26 mouse cellular contexts compared by ENCODE assay signal in the genomic region with DNA sequence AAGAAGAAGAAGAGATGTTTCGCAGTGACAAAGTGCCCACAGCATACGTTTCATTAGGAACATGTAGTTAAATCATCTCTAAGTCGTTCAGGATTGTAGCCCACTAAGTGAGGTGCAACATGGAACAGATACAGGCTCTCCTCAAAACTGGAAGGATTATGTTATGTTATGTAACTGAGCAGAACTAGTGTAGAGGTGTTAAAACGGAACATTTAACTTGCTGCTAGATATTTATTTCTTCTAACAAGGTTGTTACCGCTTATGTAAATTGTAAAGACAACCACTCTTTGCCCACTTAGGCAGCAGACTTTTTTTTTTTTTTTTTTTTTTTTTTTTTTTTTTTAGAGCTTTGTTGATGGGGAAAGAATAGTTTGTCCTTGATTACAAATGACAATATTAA.
"Had no signal": no experiment of that assay in that cellular context is flagged by ENCODE, and none has a peak within 500 bp of the region (broad histone marks: within the 10 kb centered on the region; RNA-seq: fewer than 3 reads in every experiment).

No protein-coding gene starts in this region.

- H3K4me3 ChIP-seq: heart, adult 2 months; heart, embryonic 13.5 days; heart, embryonic 15.5 days; hindbrain, embryonic 13.5 days; hindbrain, embryonic 15.5 days; kidney, embryonic 15.5 days; limb, embryonic 13.5 days; limb, embryonic 15.5 days; liver, embryonic 12.5 days had no signal

- H3K27me3 ChIP-seq: heart, embryonic 13.5 days; heart, embryonic 15.5 days; hindbrain, embryonic 13.5 days; hindbrain, embryonic 15.5 days; kidney, embryonic 15.5 days; limb, embryonic 13.5 days; limb, embryonic 15.5 days; liver, embryonic 12.5 days had no signal

- H3K4me2 ChIP-seq: heart, embryonic 11.5 days; heart, embryonic 13.5 days; heart, embryonic 15.5 days; hindbrain, embryonic 13.5 days; hindbrain, embryonic 15.5 days; kidney, embryonic 15.5 days; limb, embryonic 13.5 days; limb, embryonic 15.5 days; liver, embryonic 12.5 days had no signal

- H3K4me1 ChIP-seq: heart, embryonic 13.5 days; heart, embryonic 15.5 days; hindbrain, embryonic 13.5 days; hindbrain, embryonic 15.5 days; kidney, embryonic 15.5 days; liver, embryonic 12.5 days had no signal

- DNase-seq: gastrocnemius, postnatal 14 days; gastrocnemius, postnatal 36 days; heart, adult 11 months; heart, adult 2 months; heart, postnatal 14 days; heart, postnatal 36 days; kidney, adult 11 months; kidney, adult 2 months; kidney, adult 9 months; kidney, postnatal 14 days; kidney, postnatal 36 days; layer of hippocampus, adult 9-11 months; layer of hippocampus, postnatal 36 days; left cerebral cortex, postnatal 4 days had no signal

- H3K36me3 ChIP-seq: heart, embryonic 13.5 days; heart, embryonic 15.5 days; hindbrain, embryonic 13.5 days; hindbrain, embryonic 15.5 days; kidney, embryonic 15.5 days; limb, embryonic 13.5 days; limb, embryonic 15.5 days; liver, embryonic 12.5 days had no signal

- H3K9me3 ChIP-seq: heart, embryonic 13.5 days; heart, embryonic 15.5 days; hindbrain, embryonic 13.5 days; hindbrain, embryonic 15.5 days; kidney, embryonic 15.5 days; limb, embryonic 13.5 days; limb, embryonic 15.5 days; liver, embryonic 12.5 days had no signal

- H3K9ac ChIP-seq: heart, embryonic 13.5 days; heart, embryonic 15.5 days; hindbrain, embryonic 13.5 days; hindbrain, embryonic 15.5 days; kidney, embryonic 15.5 days; limb, embryonic 13.5 days; limb, embryonic 15.5 days; liver, embryonic 12.5 days had no signal

- H3K27ac ChIP-seq: heart, adult 2 months; heart, embryonic 13.5 days; heart, embryonic 15.5 days; hindbrain, embryonic 13.5 days; hindbrain, embryonic 15.5 days; hindbrain, postnatal 0 days; kidney, embryonic 15.5 days; kidney, postnatal 0 days; limb, embryonic 13.5 days; limb, embryonic 15.5 days; liver, embryonic 12.5 days had no signal

- ATAC-seq: hindbrain, postnatal 0 days; intestine, embryonic 16.5 days; liver, embryonic 12.5 days had no signal
